Mouse (Mus musculus) G1E (cell line): ENCODE measurements around the gene Golga2. TPM values are rescaled to one million over a fixed set of nuclear protein-coding genes. Genes with fewer than 3 reads are reported as not detected.

Source experiments
- ATAC-seq: 2 replicates; pipeline ENCODE4 v1.8.0; 2016; ENCODE audit warnings: mild to moderate bottlenecking; ENCODE audit not compliant: insufficient number of reproducible peaks, poor library complexity, low FRiP score, severe bottlenecking; ENCODE audit errors: extremely low read depth
- DNase-seq: peaks from one replicate; pipeline ENCODE4 v3.0.0; 2012; ENCODE audit warnings: low spot score
- H3K27me3 ChIP-seq: 2 replicates; pipeline ENCODE4 v1.6.1; 2012; ENCODE audit warnings: mild to moderate bottlenecking, low read length, inconsistent platforms; ENCODE audit not compliant: insufficient read depth
- H3K36me3 ChIP-seq: replicated peaks from 2 replicates; pipeline ENCODE3; 2012; ENCODE audit warnings: mild to moderate bottlenecking, inconsistent platforms
- H3K4me1 ChIP-seq: 2 replicates; pipeline ENCODE4 v1.6.1; 2012; ENCODE audit warnings: low read depth, low read length, inconsistent platforms, mixed read lengths; ENCODE audit not compliant: insufficient read depth
- H3K4me3 ChIP-seq: 2 replicates; pipeline ENCODE4 v1.5.1; 2012; ENCODE audit warnings: low read depth, mild to moderate bottlenecking, inconsistent platforms, low read length, moderate library complexity, mixed read lengths
- H3K9me3 ChIP-seq: replicated peaks from 2 replicates; pipeline ENCODE4 v1.6.1; 2012; ENCODE audit warnings: inconsistent platforms
- CTCF ChIP-seq: IDR thresholded peaks from 2 replicates; pipeline ENCODE4 v1.5.1; 2012; ENCODE audit warnings: low read depth, low read length, inconsistent platforms, mixed read lengths
- GATA1 ChIP-seq: IDR thresholded peaks from 2 replicates; pipeline ENCODE4 v1.6.1; 2012; ENCODE audit warnings: borderline replicate concordance, low read length, inconsistent platforms, mixed read lengths
- GATA2 ChIP-seq: IDR thresholded peaks from 2 replicates; pipeline ENCODE4 v1.6.1; 2012; ENCODE audit warnings: low read depth, low read length, inconsistent platforms, borderline replicate concordance
- POLR2AphosphoS5 ChIP-seq: IDR thresholded peaks from 2 replicates; pipeline ENCODE4 v1.6.1; 2012; ENCODE audit warnings: low read depth, low read length, inconsistent platforms; ENCODE audit not compliant: insufficient replicate concordance
- TAL1 ChIP-seq: conservative IDR thresholded peaks from 2 replicates; pipeline ENCODE4 v1.6.1; 2012; ENCODE audit warnings: low read depth, low read length, inconsistent platforms, mixed read lengths
- polyA plus RNA-seq: library from polyadenylated mRNA; stranded (reverse); fragments of >175 nt; gene quantifications from 2 replicates; pipeline ENCODE4 v1.2.3, GENCODE M21; 2012
- total RNA-seq, 2 experiments: library from RNA; stranded (forward) in 1 of 2; stranded (reverse) in 1 of 2; fragments of 200-1000 nt in 1 of 2; fragments of >200 nt in 1 of 2; fragmentation: Nextera tagmentation in 1 of 2; gene quantifications; 2 replicates each; pipeline ENCODE4 v1.2.3; 2014 to 2017

Gene Golga2
- total and polyA plus RNA-seq, 3 experiments = 24.3 to 35.6 (median 24.5) TPM

DNA sequence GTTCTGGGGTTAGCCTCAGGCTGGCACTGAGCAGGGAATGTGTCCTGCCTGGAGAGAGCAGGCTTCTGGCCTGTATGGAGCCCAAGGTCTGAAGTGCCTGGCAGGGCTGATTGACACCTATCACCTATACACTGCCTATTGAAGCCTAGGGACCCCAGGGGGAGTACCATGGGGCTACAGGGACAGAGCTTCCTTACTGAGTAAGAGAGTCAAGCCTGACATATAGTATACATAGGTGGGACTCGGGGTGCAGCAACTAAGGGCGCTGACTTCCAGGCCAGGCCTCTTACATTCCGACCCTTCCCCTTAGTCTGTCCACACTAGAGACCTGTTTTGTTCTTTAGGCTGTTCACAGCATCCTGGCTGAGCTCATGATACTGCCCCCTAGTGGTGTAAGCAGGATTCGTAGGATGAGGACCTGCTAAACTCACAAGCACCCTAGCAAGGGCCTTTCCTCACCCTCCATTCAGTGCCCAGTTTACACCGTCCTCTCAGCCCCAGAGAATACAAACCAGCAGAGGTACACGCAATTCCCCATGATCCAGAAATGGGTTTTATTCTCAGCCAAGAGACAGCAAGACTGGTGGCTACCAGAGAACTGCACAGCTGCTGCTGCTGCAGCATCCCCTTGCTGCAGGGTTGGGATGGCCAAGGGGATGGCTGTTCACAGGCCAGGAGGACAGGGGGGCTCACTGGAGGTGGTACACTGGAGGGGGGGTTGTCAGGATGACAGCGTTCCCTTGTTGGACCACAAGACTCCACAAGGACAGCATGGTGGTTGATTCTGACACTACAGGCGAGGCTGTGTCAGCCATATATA lies 21.0 kb downstream of the Golga2 start:
- Histone ChIP-seq H3K4me3 (no peak overlapping the region), H3K36me3 (peaks cover 72% of the 10 kb centered on the region), H3K9me3 (no peaks in the 10 kb centered on the region), H3K27me3 (peaks cover 21% of the 10 kb centered on the region), H3K4me1 (peaks cover 17% of the 10 kb centered on the region)
- peak; percentile 49 for DNase-seq
- no peak for ATAC-seq
- TF ChIP-seq POLR2AphosphoS5 (no peak), GATA2 (no peak), GATA1 (no peak), CTCF (peak; percentile 84)

GRCm38 (mm10) chr2:32308870-32309568 lies 21.8 kb downstream of the Golga2 start:
- peaks cover 63% of the 10 kb centered on the region for H3K36me3 ChIP-seq
- DNase-seq (no peak), ATAC-seq (no peak)
- H3K4me3 ChIP-seq = no peak overlapping the region
- peaks cover 25% of the 10 kb centered on the region for H3K27me3 ChIP-seq
- TF ChIP-seq CTCF = no peak
- no peak for TF ChIP-seq GATA1
- TF ChIP-seq TAL1 = no peak
- TF ChIP-seq GATA2 = no peak
- peaks cover 17% of the 10 kb centered on the region for H3K4me1 ChIP-seq
- H3K9me3 ChIP-seq = no peaks in the 10 kb centered on the region

DNA sequence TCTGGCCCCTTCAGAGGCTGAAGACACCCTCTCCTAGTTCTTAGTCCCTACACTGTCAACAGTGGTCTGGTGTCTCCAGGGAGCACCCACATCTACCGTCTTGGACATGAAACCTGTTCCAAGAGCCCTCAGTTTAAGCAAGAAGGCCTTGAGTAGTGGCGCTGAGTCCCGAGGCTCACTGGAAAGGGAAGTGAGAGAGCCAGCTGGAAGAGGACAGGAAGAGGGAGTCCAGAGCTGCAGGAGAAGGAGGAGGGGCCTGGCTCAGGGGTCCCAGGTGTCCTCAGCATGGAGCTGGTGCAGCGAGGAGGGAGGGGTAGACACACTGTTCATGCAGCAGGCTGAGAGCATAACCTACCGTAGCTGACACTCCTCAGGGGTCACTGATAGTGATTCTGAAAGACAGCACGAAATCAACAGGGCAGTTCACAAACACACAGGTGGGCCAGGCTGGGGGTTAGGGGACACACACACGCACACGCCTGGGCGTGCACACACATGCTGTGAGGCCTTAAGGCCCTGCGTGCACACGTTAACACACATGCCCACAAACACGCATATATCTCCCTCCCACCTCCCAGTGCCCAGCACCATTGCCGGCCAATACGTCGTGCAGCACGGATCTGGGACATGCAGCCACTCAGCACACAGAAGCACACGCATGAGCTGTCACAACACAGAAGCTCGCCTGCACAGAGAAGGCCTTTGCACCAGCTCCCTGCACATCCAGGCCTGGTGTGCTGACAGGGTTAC lies 23.1 kb downstream of the Golga2 start:
- Histone ChIP-seq H3K36me3 (peaks cover 51% of the 10 kb centered on the region), H3K4me1 (peaks cover 17% of the 10 kb centered on the region), H3K27me3 (peaks cover 33% of the 10 kb centered on the region), H3K9me3 (no peaks in the 10 kb centered on the region), H3K4me3 (no peak overlapping the region)
- ATAC-seq (no peak), DNase-seq (no peak)
- TF ChIP-seq GATA2 = no peak
- no peak for TF ChIP-seq GATA1
- no peak for TF ChIP-seq POLR2AphosphoS5
- no peak for TF ChIP-seq CTCF
- no peak for TF ChIP-seq TAL1

DNA sequence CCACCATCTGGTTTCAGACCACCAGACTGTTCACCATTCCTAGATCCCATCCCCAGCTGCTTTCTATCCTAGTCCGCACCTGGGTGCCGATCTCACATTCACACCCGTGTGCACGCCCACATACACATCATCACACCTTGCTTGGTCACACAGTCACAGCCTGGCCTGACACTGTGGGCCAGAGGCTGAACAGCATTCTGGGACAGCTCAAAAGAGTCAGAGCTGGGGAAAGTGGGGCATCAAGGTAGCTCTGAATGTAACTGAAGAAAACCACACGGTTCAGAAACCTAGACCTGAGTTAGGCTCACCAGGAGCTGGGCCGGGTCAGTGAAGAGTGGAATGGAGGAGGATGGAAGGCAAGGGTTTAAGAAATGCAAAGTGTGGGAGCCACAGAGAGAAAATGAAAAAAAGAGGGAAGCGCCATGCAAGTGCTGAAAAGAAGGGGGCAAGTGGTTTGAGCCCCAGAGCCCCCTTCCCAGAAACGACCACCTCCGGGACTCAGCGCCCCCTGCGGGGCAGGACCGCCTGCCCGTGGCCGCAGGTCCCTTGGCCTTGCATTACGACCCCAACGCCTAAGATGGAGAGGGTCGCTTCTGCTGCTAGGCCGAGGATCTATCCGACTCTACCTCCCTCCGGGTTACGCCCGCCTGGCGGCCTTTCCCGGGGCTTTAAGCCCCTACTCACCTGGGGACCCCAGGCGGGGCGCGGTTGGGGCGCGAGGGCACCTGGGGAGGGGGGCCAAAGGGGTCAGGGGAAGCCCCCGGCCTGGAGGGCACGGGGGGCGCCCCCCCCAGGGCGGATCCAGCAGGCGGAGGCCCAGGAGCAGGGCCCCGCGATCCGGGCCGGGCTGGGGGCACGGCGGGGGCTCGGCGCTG lies 24.5 kb downstream of the Golga2 start:
- TF ChIP-seq TAL1 (no peak), GATA2 (no peak), POLR2AphosphoS5 (no peak), CTCF (no peak), GATA1 (no peak)

DNA sequence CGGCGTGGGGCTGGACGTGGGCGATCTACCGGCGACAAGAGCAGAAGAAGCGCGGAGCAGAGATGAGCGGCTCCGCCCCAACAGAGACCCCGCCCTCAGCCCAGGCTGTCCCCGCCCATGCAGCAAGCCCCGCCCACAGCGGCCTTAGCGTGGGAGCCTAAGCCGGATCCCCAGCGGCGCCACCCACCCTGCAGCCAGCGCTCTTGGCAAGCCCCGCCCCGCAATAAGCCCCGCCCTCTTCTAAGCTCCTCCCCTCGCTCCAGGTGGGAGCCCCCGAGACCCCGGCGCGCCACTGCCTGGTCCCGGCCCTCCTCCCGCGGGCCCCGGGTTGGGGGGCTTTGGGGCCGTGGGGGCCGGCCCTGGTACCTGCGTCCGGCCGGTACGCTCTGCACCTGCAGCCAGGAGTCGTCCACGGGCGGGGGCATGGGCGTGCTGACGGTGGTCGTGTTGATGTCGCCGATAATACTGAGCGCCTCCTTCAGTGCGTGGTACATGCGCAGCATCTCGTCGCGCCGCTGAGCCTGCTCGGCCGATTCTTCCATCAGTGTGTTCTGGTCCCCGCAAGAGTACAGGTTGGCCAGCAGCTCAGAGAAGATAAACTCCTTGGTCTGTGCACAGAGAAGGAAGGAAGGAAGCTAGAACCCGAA lies 25.3 kb downstream of the Golga2 start:
- Histone ChIP-seq H3K9me3 (no peaks in the 10 kb centered on the region), H3K27me3 (peaks cover 49% of the 10 kb centered on the region), H3K4me1 (peaks cover 17% of the 10 kb centered on the region), H3K36me3 (peaks cover 29% of the 10 kb centered on the region), H3K4me3 (peak overlapping the region; percentile 65; the same call in 1 of the 2 replicates)
- DNase-seq = peak; percentile 69
- no peak for ATAC-seq
- no peak for TF ChIP-seq GATA1
- TF ChIP-seq POLR2AphosphoS5 = no peak
- TF ChIP-seq TAL1 = no peak
- no peak for TF ChIP-seq GATA2
- no peak for TF ChIP-seq CTCF

More for the DNA sequence above, 24.5 kb downstream of the Golga2 start:
- no peaks in the 10 kb centered on the region for H3K9me3 ChIP-seq
- DNase-seq (no peak), ATAC-seq (no peak)
- H3K36me3 ChIP-seq = peaks cover 37% of the 10 kb centered on the region
- peaks cover 17% of the 10 kb centered on the region for H3K4me1 ChIP-seq
- peaks cover 41% of the 10 kb centered on the region for H3K27me3 ChIP-seq
- H3K4me3 ChIP-seq = peak overlapping the region; percentile 65; the same call in 1 of the 2 replicates
